Mouse (Mus musculus) lung, embryonic 15.5 days (tissue): ENCODE measurements around the gene Snx29. TPM values are rescaled to one million over a fixed set of nuclear protein-coding genes. Genes with fewer than 3 reads are reported as not detected.

Experiments used
- ATAC-seq: fragments of 200-750 bp; cut with Nextera tagmentation; 2 replicates; pipeline ENCODE4 v1.8.0; 2017; ENCODE audit warnings: moderate number of reproducible peaks, borderline replicate concordance; ENCODE audit not compliant: low FRiP score, low TSS enrichment; ENCODE audit errors: extremely low read depth
- H3K27ac ChIP-seq: fragments of 300-500 bp; sonication (generic); 2 replicates; pipeline ENCODE4 v1.5.1; 2015; ENCODE audit warnings: moderate library complexity, mild to moderate bottlenecking, inconsistent platforms
- H3K27me3 ChIP-seq: fragments of 300-500 bp; sonication (generic); 2 replicates; pipeline ENCODE4 v1.6.1; 2015; ENCODE audit warnings: inconsistent platforms
- H3K36me3 ChIP-seq: fragments of 300-500 bp; sonication (generic); 2 replicates; pipeline ENCODE4 v1.6.1; 2015; ENCODE audit warnings: inconsistent platforms
- H3K4me1 ChIP-seq: fragments of 300-500 bp; sonication (generic); 2 replicates; pipeline ENCODE4 v1.6.1; 2015; ENCODE audit warnings: inconsistent platforms
- H3K4me2 ChIP-seq: fragments of 300-500 bp; sonication (generic); 2 replicates; pipeline ENCODE4 v1.6.1; 2015; ENCODE audit warnings: inconsistent platforms, mild to moderate bottlenecking, moderate library complexity
- H3K4me3 ChIP-seq: fragments of 300-500 bp; sonication (generic); 2 replicates; pipeline ENCODE4 v1.5.1; 2015; ENCODE audit warnings: mild to moderate bottlenecking, inconsistent platforms
- H3K9ac ChIP-seq: fragments of 300-500 bp; sonication (generic); 2 replicates; pipeline ENCODE4 v1.6.1; 2015; ENCODE audit warnings: inconsistent platforms
- H3K9me3 ChIP-seq: fragments of 300-500 bp; sonication (generic); 2 replicates; pipeline ENCODE4 v1.6.1; 2016; ENCODE audit warnings: inconsistent platforms
- WGBS: fragments of 180-500 bp; shearing (Covaris S2); methylation state at CpG from one replicate; pipeline ENCODE4 v1.1.7; 2015; 5-methylcytosine and 5-hydroxymethylcytosine counted together
- polyA plus RNA-seq: library from polyadenylated mRNA; unstranded; fragments of >200 nt; fragmentation: Nextera tagmentation; extraction: Ambion mirVana; gene quantifications from 2 replicates; pipeline ENCODE4 v1.2.1, GENCODE M21; 2015

The Snx29 gene
- polyA plus RNA-seq, 1 experiment from 2014 or later, result 12.6 TPM

DNA sequence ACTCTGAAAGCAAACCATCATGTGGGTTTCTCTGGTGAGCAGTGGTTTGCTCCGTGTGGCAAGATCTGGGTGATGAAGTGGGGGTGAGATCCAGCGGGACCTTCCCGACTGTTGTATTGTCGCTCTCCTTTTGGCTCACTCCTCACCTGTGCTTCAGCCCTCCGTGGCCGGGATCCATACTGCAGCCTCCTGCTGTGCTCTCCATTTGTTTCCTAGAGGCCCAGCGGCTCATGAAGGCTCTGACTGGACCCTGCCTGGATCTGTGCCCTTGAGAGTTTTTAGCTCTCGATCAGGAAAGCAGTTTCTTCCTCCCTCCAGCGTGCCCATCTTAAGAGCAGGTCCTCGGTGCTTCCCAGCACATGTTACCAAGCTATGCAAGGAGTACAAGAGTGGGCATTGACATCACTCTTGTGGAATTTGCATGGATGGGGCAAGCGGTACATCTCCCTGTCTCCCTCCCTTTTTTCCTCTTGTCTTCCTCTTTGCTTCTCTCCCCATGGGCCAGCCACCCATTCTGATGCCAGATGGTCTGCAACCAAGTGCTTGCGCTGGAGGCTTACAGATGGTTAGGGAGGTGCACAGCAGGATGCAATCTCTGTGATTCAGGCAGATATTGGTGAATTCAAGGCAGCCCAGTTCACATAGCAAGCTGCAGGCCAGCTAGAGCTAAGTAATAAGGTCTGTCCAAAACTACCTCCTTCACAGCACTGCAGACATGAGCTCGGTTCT lies 207.9 kb downstream of the Snx29 start:
- Histone ChIP-seq H3K9me3 (no peaks in the 10 kb centered on the region), H3K4me1 (no peaks in the 10 kb centered on the region), H3K27me3 (no peaks in the 10 kb centered on the region), H3K36me3 (no peaks in the 10 kb centered on the region), H3K4me3 (no peak overlapping the region), H3K4me2 (no peak overlapping the region), H3K27ac (no peak overlapping the region), H3K9ac (no peak overlapping the region)
- 51% methylated on average over 13 of the region's 13 CpGs for WGBS
- ATAC-seq, result no peak

- 76% methylated on average over 7 of the region's 7 CpGs for WGBS
- H3K4me1 ChIP-seq, result no peaks in the 10 kb centered on the region
- no peak overlapping the region for H3K9ac ChIP-seq
- ATAC-seq, result no peak
- no peaks in the 10 kb centered on the region for H3K36me3 ChIP-seq
- H3K27ac ChIP-seq, result no peak overlapping the region
- H3K4me2 ChIP-seq, result no peak overlapping the region
- no peaks in the 10 kb centered on the region for H3K27me3 ChIP-seq
- no peak overlapping the region for H3K4me3 ChIP-seq
- H3K9me3 ChIP-seq, result no peaks in the 10 kb centered on the region
Measured at GRCm38 (mm10) chr16:11531441-11531840, 208.7 kb downstream of the Snx29 start.

- H3K4me3 ChIP-seq, result no peak overlapping the region
- no peaks in the 10 kb centered on the region for H3K9me3 ChIP-seq
- H3K27me3 ChIP-seq, result no peaks in the 10 kb centered on the region
- H3K4me1 ChIP-seq, result no peaks in the 10 kb centered on the region
- no peak overlapping the region for H3K4me2 ChIP-seq
- 54% methylated on average over 8 of the region's 8 CpGs for WGBS
- no peak overlapping the region for H3K27ac ChIP-seq
- ATAC-seq, result no peak
- H3K36me3 ChIP-seq, result no peaks in the 10 kb centered on the region
- H3K9ac ChIP-seq, result no peak overlapping the region
Measured at GRCm38 (mm10) chr16:11532592-11532991, 209.9 kb downstream of the Snx29 start.

DNA sequence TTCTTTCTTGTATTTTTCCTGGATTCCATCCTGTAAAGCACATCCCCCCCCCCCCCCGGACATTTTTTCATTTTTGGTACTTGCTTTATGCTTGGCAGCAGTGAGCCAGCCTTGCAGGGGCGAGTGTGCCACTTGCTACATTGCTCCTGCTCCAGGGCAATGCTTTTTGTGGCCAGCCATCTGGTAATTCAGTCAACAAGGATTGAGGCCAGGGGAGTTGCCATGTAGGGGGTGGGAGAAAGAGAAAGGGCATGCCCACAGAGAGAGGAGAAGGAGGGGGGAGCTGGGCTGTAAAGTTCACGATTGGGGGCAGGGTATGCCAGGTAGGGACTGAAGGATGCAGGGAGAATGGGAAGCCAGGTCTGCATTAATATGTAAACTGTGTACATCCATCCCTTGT lies 210.7 kb downstream of the Snx29 start:
- ATAC-seq, result no peak
- no peak overlapping the region for H3K9ac ChIP-seq
- no peak overlapping the region for H3K4me3 ChIP-seq
- no peak overlapping the region for H3K4me2 ChIP-seq
- 66% methylated on average over 3 of the region's 3 CpGs for WGBS
- H3K9me3 ChIP-seq, result no peaks in the 10 kb centered on the region
- no peak overlapping the region for H3K27ac ChIP-seq
- no peaks in the 10 kb centered on the region for H3K27me3 ChIP-seq
- H3K4me1 ChIP-seq, result no peaks in the 10 kb centered on the region
- no peaks in the 10 kb centered on the region for H3K36me3 ChIP-seq

DNA sequence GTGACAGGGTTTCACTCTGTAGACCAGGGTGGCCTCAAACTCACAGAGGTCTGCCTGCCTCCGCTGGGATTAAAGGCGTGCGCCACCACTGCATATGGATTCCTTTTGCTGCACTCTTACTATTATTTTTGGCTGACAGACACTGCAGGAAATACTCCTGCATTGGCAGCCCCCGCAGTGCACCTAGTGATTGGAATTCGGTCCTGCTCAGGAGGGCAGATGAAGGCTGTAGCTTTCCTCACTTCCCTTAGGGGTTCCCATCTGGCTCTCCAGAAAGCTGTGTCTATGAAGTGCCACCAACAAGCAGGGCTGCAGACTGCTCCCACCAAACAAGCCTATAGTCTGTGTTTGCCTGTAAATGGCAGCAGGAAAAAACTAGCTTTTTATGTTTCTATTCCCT lies 215.0 kb downstream of the Snx29 start:
- WGBS, result 45% methylated on average over 5 of the region's 5 CpGs
- no peak overlapping the region for H3K27ac ChIP-seq
- H3K4me1 ChIP-seq, result no peaks in the 10 kb centered on the region
- H3K9me3 ChIP-seq, result no peaks in the 10 kb centered on the region
- H3K4me3 ChIP-seq, result no peak overlapping the region
- H3K27me3 ChIP-seq, result no peaks in the 10 kb centered on the region
- ATAC-seq, result no peak
- no peaks in the 10 kb centered on the region for H3K36me3 ChIP-seq
- H3K9ac ChIP-seq, result no peak overlapping the region
- no peak overlapping the region for H3K4me2 ChIP-seq

GRCm38 (mm10) chr16:11538191-11538590 lies 215.5 kb downstream of the Snx29 start:
- Histone ChIP-seq H3K4me2 (no peak overlapping the region), H3K9ac (no peak overlapping the region), H3K36me3 (no peaks in the 10 kb centered on the region), H3K4me3 (no peak overlapping the region), H3K27me3 (no peaks in the 10 kb centered on the region), H3K27ac (no peak overlapping the region), H3K4me1 (no peaks in the 10 kb centered on the region), H3K9me3 (no peaks in the 10 kb centered on the region)
- no peak for ATAC-seq
- 43% methylated on average over 3 of the region's 3 CpGs for WGBS

GRCm38 (mm10) chr16:11540961-11541360 lies 218.3 kb downstream of the Snx29 start:
- H3K27ac ChIP-seq, result no peak overlapping the region
- no peaks in the 10 kb centered on the region for H3K36me3 ChIP-seq
- H3K9ac ChIP-seq, result no peak overlapping the region
- H3K9me3 ChIP-seq, result no peaks in the 10 kb centered on the region
- H3K4me1 ChIP-seq, result no peaks in the 10 kb centered on the region
- H3K27me3 ChIP-seq, result no peaks in the 10 kb centered on the region
- no peak overlapping the region for H3K4me2 ChIP-seq
- no peak overlapping the region for H3K4me3 ChIP-seq
- ATAC-seq, result no peak

DNA sequence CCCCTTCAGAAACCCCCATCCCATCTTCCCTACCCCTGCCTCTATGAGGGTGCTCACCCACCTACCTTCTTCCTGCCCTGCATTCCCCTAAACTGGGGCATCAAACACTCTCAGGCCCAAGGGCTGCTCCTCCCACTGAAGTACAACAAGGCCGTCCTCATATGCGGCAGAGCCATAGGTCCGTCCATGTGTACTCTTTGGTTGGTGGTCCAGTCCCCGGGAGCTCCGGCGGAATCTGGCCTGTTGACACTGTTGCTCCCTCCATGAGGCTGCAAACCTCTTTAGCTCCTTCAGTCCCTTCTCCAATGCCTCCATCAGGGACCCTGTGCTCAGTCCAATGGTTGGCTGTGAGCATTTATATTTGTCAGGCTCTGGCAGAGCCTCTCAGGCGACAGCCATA lies 219.1 kb downstream of the Snx29 start:
- WGBS, result 65% methylated on average over 7 of the region's 7 CpGs
- Histone ChIP-seq H3K36me3 (no peaks in the 10 kb centered on the region), H3K9ac (no peak overlapping the region), H3K9me3 (no peaks in the 10 kb centered on the region), H3K27me3 (no peaks in the 10 kb centered on the region), H3K4me1 (no peaks in the 10 kb centered on the region), H3K27ac (no peak overlapping the region), H3K4me2 (no peak overlapping the region), H3K4me3 (no peak overlapping the region)
- no peak for ATAC-seq

GRCm38 (mm10) chr16:11550043-11550725 lies 227.5 kb downstream of the Snx29 start:
- Histone ChIP-seq H3K4me3 (no peak overlapping the region), H3K27ac (no peak overlapping the region), H3K36me3 (no peaks in the 10 kb centered on the region), H3K9ac (no peak overlapping the region), H3K9me3 (no peaks in the 10 kb centered on the region), H3K4me1 (no peaks in the 10 kb centered on the region), H3K27me3 (no peaks in the 10 kb centered on the region), H3K4me2 (no peak overlapping the region)
- 79% methylated on average over 8 of the region's 8 CpGs for WGBS
- no peak for ATAC-seq

DNA sequence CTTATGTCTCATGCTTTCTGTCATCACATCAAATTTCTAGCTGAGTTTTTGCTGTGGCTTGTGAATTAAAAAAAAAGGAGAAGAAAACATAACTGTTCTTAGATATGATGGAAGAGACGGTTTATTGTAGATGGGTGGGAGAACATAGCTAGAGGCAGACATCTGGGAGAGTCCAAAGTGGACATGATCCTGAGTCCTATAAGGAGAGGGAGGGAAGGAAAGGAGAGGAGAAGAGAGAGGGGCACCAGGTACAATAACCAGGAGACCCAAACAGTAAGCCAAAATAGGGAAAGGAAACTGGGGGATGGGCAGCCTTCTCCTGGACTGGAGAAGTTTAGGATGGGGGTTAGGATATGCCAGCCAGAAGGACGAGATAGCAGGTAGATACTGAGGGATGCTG lies 239.0 kb downstream of the Snx29 start:
- H3K9ac ChIP-seq, result no peak overlapping the region
- H3K27ac ChIP-seq, result no peak overlapping the region
- no peak overlapping the region for H3K4me2 ChIP-seq
- WGBS, result 73% methylated on average over 2 of the region's 2 CpGs
- H3K4me3 ChIP-seq, result no peak overlapping the region
- no peaks in the 10 kb centered on the region for H3K4me1 ChIP-seq
- ATAC-seq, result no peak
- H3K27me3 ChIP-seq, result no peaks in the 10 kb centered on the region
- no peaks in the 10 kb centered on the region for H3K36me3 ChIP-seq
- no peaks in the 10 kb centered on the region for H3K9me3 ChIP-seq

- Histone ChIP-seq H3K27me3 (no peaks in the 10 kb centered on the region), H3K9ac (no peak overlapping the region), H3K36me3 (no peaks in the 10 kb centered on the region), H3K4me1 (no peaks in the 10 kb centered on the region), H3K27ac (no peak overlapping the region), H3K4me3 (no peak overlapping the region), H3K4me2 (no peak overlapping the region), H3K9me3 (no peaks in the 10 kb centered on the region)
- no peak for ATAC-seq
- 55% methylated on average over 4 of the region's 4 CpGs for WGBS
Measured at GRCm38 (mm10) chr16:11563846-11564245, 241.1 kb downstream of the Snx29 start.

DNA sequence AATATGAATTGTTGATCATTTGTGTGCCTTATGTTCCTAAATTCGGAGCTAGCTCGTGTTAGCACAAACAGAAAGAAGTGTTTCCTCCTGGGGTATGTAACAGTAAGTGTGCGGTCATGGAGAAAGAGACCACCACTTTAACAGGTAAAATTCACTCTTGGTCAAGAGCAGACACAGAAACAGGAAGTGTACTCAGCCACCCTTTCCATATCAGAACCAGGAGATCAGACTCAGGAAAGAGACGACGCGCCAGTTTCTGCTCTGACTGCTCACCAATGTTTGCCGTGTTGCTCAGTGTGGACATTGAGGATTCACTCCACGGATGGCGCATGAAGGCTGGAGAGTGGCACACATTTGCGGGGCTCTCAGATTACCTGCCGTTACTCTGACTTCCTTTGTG lies 242.4 kb downstream of the Snx29 start:
- Histone ChIP-seq H3K9ac (no peak overlapping the region), H3K4me3 (no peak overlapping the region), H3K36me3 (no peaks in the 10 kb centered on the region), H3K27ac (no peak overlapping the region), H3K9me3 (no peaks in the 10 kb centered on the region), H3K4me1 (no peaks in the 10 kb centered on the region), H3K4me2 (no peak overlapping the region), H3K27me3 (no peaks in the 10 kb centered on the region)
- WGBS, result 65% methylated on average over 11 of the region's 11 CpGs
- ATAC-seq, result no peak
